26 mouse cellular contexts compared by ENCODE assay signal in the genomic region with DNA sequence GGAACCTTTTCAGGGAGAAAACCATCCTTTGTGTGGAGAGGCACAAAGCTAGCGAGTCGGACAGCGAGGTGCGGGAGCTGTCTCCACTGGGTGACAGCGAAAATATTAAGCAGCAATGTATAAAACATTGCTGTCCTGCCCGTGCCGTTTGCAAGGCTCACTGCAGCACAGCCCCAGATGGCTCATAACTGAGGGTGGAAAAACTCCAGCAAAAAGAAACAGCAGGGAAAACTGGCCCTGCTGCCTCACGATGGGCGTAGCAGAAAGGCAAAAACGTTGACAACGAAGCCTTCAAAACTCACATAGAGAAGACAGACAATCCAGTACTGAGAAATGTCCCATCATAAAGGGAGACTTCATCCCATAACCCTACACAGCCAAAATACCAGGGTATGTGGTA. TPM values are rescaled to one million over a fixed set of nuclear protein-coding genes. Genes with fewer than 3 reads are reported as not detected.
DNase-seq lines count a peak whose midpoint lies in the region; ATAC-seq and TF ChIP-seq lines count a peak whose summit lies in the region.
"Had no signal": no experiment of that assay in that cellular context is flagged by ENCODE, and none has a peak within 500 bp of the region (broad histone marks: within the 10 kb centered on the region; RNA-seq: fewer than 3 reads in every experiment).

No protein-coding gene starts in this region.

- no peaks in the 10 kb centered on the region for H3K4me1 ChIP-seq in forebrain, embryonic 14.5 days (ENCODE audit: control insufficient read depth, insufficient read depth, low read length)
- no peaks in the 10 kb centered on the region; the same call in 1 of the 2 replicates for H3K4me1 ChIP-seq in forebrain, embryonic 12.5 days
- H3K4me1 ChIP-seq: embryonic facial prominence, embryonic 10.5 days; kidney, embryonic 15.5 days; midbrain, embryonic 15.5 days had no signal

- no peak overlapping the region for H3K9ac ChIP-seq in forebrain, embryonic 14.5 days (ENCODE audit: low read length)
- no peak overlapping the region for H3K9ac ChIP-seq in forebrain, embryonic 12.5 days
- H3K9ac ChIP-seq: heart, embryonic 13.5 days; kidney, embryonic 15.5 days; liver, embryonic 14.5 days; lung, embryonic 14.5 days; midbrain, embryonic 15.5 days had no signal

- no peaks in the 10 kb centered on the region for H3K9me3 ChIP-seq in forebrain, embryonic 14.5 days (replicated peaks; ENCODE audit: control insufficient read depth, low read length)
- H3K9me3 ChIP-seq in forebrain, embryonic 12.5 days: no peaks in the 10 kb centered on the region
- H3K9me3 ChIP-seq: embryonic facial prominence, embryonic 10.5 days; heart, embryonic 13.5 days; kidney, embryonic 15.5 days; midbrain, embryonic 15.5 days had no signal

- peak overlapping the region; percentile 33; the same call in 1 of the 2 replicates for H3K27ac ChIP-seq in forebrain, embryonic 14.5 days (ENCODE audit: low read depth, low read length)
- no peak overlapping the region for H3K27ac ChIP-seq in forebrain, embryonic 12.5 days
- H3K27ac ChIP-seq in layer of hippocampus, adult 2 months: peak overlapping the region; percentile 51
- H3K27ac ChIP-seq: embryonic facial prominence, embryonic 10.5 days; heart, adult 2 months; heart, embryonic 13.5 days; kidney, embryonic 15.5 days; liver, embryonic 14.5 days; midbrain, embryonic 15.5 days had no signal

- H3K4me2 ChIP-seq in forebrain, embryonic 14.5 days (ENCODE audit: low read length): no peak overlapping the region
- no peak overlapping the region for H3K4me2 ChIP-seq in forebrain, embryonic 12.5 days
- H3K4me2 ChIP-seq: heart, embryonic 13.5 days; kidney, embryonic 15.5 days; lung, embryonic 14.5 days; midbrain, embryonic 15.5 days had no signal

- WGBS in forebrain, embryonic 14.5 days: 43% methylated on average over 11 of the region's 11 CpGs
- whole genome bisulfite sequencing in forebrain, embryonic 12.5 days: 71% methylated on average over 11 of the region's 11 CpGs

- DNase-seq in forebrain, embryonic 14.5 days (ENCODE audit: low spot score): no peak
- peak; percentile 47 to 52 for DNase-seq in layer of hippocampus, adult 2 months (ENCODE audit: low spot score in 2 of 2)
- DNase-seq in layer of hippocampus, adult 9-10 months (ENCODE audit: low spot score): no peak
- DNase-seq in right cerebral cortex, adult 18-20 months: peak; percentile 39
- DNase-seq in right cerebral cortex, postnatal 36 days (ENCODE audit: low spot score in 2 of 2): no peak
- peak; percentile 50 to 74 for DNase-seq in layer of hippocampus, postnatal 14 days (ENCODE audit: low spot score in 2 of 2)
- no peak for DNase-seq in spleen, adult 12 weeks (ENCODE audit: low spot score)
- DNase-seq: adrenal gland, postnatal 14 days; cerebellum, adult 9-10 months; gastrocnemius, postnatal 36 days; heart, adult 2 months; heart, postnatal 14 days; kidney, postnatal 4 days; lung, embryonic 14.5 days; lung, postnatal 4 days; thymus, adult 18-20 months; thymus, postnatal 36 days had no signal

- ATAC-seq in forebrain, embryonic 14.5 days: no peak
- ATAC-seq in forebrain, embryonic 12.5 days (ENCODE audit: low FRiP score): no peak
- ATAC-seq: CD4-positive, CD25-positive, alpha-beta regulatory T cell, adult 4 months; intestine, postnatal 0 days; midbrain, embryonic 15.5 days had no signal

- H3K36me3 ChIP-seq in forebrain, embryonic 14.5 days (ENCODE audit: control insufficient read depth, insufficient read depth, low read length): peaks cover 32% of the 10 kb centered on the region
- H3K36me3 ChIP-seq in forebrain, embryonic 12.5 days (replicated peaks): peaks cover 27% of the 10 kb centered on the region

- no peak for TF ChIP-seq CTCF in layer of hippocampus, adult 2 months (conservative IDR thresholded peaks at IDR 0.05)

- no peak overlapping the region for H3K4me3 ChIP-seq in forebrain, embryonic 14.5 days (ENCODE audit: low read depth, low read length)
- H3K4me3 ChIP-seq in forebrain, embryonic 12.5 days (replicated peaks): no peak overlapping the region
- no peak overlapping the region; the same call in 1 of the 2 replicates for H3K4me3 ChIP-seq in layer of hippocampus, adult 2 months
- H3K4me3 ChIP-seq: embryonic facial prominence, embryonic 10.5 days; heart, adult 2 months; heart, embryonic 13.5 days; kidney, embryonic 15.5 days; midbrain, embryonic 15.5 days; myocyte had no signal

- H3K27me3 ChIP-seq in forebrain, embryonic 14.5 days (replicated peaks; ENCODE audit: control insufficient read depth, insufficient read depth, low read length): no peaks in the 10 kb centered on the region
- H3K27me3 ChIP-seq in forebrain, embryonic 12.5 days: no peaks in the 10 kb centered on the region
- H3K27me3 ChIP-seq: heart, embryonic 13.5 days; kidney, embryonic 15.5 days; midbrain, embryonic 15.5 days had no signal

RNA-seq across cellular contexts. Expression of a gene that starts 40.5 kb away (rescaled TPM):
- polyA plus RNA-seq in forebrain, embryonic 14.5 days (2014; fragmentation: Nextera tagmentation; extraction: Ambion mirVana): 102 and 105 TPM in 2 replicates
- polyA plus RNA-seq in forebrain, embryonic 12.5 days (2016; fragmentation: Nextera tagmentation; extraction: Ambion mirVana): 113 and 117 TPM in 2 replicates
- 10 to 100 TPM; 80.2 to 82.3 TPM for total RNA-seq in layer of hippocampus, adult 2 months (2021)
- total RNA-seq in layer of hippocampus, postnatal 14 days (2021): 10 to 100 TPM; 68.1 to 68.2 TPM

Comparison
In these comparisons a context has a peak if more than half of its experiments do, and no peak if none do; other contexts are left out.
1. DNase-seq: peak in layer of hippocampus, adult 2 months (2 of 2), right cerebral cortex, adult 18-20 months (single experiment) and layer of hippocampus, postnatal 14 days (2 of 2); none in forebrain, embryonic 14.5 days (single experiment), layer of hippocampus, adult 9-10 months (single experiment), right cerebral cortex, postnatal 36 days (0 of 2) and spleen, adult 12 weeks (single experiment).